Mouse (Mus musculus) left cerebral cortex, postnatal 14 days (tissue): ENCODE data around the gene BC025920. TPM values are rescaled to one million over a fixed set of nuclear protein-coding genes. Genes with fewer than 3 reads are reported as not detected.

Experiments used
- DNase-seq, 2 experiments: peaks; one replicate each; pipeline ENCODE4 v3.0.0; 2021 to 2022; ENCODE audit warnings: low spot score in 2 of 2, mixed read lengths in 1 of 2
- intact Hi-C: fragments of 180-260 bp; cut with DNase I; formaldehyde crosslinking; loops from one replicate; pipeline ENCODE4 v1.15.1; 2025
- total RNA-seq, 2 experiments: library from RNA; stranded (reverse); gene quantifications; 2 replicates each; pipeline ENCODE4 v1.2.3; 2021

Gene BC025920
- total RNA-seq, 2 experiments from 2014 or later: 1.9 to 2.2 TPM

GRCm38 (mm10) chr10:81571501-81571876 lies 34.6 kb upstream of the BC025920 start:
- intact Hi-C loops: no loop called here

DNA sequence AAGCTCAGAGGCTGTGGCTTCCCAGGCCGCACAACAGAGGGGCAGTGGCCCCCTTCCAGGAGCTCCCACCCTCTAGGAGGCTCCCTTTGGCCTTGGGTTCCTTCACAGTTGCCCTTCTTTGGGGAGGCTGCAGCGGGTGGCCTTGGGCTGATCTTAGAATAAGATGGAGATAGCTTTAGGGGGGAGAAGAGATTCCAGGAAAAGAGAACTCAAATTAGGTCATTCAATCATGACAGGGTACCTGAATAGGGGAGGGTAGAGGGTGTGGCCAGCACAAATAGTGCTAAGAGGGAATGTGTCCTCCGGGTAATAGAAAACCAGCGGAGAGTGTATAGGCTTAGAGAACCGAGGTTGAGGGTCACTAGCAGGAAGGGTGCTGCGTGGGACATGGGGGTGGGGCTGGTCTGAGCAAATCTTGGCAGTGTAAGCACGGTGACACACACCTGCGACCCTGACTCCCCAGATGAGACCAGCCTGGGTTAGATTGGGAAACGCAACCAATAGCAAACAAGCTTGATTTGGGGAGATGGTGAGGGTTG lies 33.9 kb upstream of the BC025920 start:
- intact Hi-C loops: loop anchor here (2.0 kb wide), 1 partner anchor 25 kb away; no protein-coding TSS in a partner anchor

More at GRCm38 (mm10) chr10:81571501-81571876, 34.6 kb upstream of the BC025920 start:
- peak; percentile 100 for DNase-seq

DNA sequence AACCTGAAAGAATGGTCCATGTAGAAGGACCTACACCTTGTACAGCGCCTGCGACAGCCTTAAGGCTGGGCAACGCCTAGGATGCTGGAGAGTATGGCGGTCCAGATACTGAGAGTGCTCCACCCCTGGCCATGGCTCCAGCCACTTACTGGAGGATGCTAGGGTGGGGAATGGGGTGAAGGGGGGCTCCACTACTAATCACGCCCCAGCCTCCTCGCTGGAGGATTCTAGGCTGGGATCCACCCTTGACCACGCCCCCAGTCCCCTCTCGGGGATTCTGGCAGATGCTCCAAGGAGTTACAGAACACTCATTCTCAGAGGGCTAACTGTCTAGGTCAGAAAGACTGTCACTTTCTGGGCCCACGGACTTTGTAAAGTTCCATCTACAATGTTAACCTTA lies 33.1 kb upstream of the BC025920 start:
- no peak for DNase-seq
- intact Hi-C loops: loop anchor here (2.0 kb wide), 1 partner anchor 24 kb away; no protein-coding TSS in a partner anchor

More for the DNA sequence above, 33.9 kb upstream of the BC025920 start:
- DNase-seq: no peak

DNA sequence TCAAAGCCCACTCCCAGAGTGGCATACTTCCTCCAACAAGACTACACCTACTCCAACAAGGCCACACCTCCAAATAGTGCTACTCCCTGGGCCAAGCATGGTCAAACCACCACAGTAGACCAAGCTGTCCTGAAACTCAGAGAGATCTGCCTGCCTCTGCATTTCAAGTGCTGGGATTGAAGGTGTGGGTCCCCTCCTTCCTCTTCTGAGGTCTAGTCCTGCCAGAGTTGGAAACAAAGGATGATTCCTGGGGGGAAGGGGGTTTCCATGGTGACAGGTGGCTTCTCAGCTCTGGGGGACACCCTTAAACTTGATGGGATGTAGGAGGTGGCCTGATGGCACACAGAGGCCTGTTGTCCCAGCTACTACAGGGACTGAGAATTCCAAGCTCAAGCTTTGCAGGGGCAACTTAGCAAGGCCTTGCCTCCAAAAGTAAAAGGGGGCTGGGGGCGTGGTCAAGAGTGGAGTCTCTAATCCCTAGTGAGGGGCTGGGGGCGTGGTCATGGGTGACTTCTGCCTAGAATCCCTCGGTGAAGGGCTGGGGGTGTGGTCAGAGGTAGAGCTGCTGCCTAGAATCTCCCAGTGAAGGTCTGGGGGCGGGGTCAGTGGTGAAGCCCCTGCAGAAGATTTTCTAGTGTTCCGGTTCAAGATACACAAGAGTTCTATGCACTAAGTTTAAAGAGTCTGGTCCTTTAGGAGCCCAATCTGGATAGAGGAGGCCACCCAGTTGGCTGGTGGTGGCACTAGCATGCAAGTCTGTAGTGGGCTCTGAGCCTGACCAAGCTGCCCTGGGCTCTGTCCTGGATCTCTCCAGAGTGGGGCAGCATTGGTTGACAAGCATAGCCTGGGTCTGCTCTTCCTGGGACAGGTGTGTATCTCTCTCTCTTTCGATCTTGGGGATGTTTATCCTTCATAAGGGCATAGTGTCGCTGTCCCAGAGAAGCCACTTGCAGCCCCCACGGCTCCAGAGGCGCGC lies 31.7 kb upstream of the BC025920 start, which contains the start of gene Tle2:
Gene Tle2, plus strand, starts transcription at position 481 of the 976 bp plus-strand sequence.
- intact Hi-C loops: no loop called here
- no peak for DNase-seq

DNA sequence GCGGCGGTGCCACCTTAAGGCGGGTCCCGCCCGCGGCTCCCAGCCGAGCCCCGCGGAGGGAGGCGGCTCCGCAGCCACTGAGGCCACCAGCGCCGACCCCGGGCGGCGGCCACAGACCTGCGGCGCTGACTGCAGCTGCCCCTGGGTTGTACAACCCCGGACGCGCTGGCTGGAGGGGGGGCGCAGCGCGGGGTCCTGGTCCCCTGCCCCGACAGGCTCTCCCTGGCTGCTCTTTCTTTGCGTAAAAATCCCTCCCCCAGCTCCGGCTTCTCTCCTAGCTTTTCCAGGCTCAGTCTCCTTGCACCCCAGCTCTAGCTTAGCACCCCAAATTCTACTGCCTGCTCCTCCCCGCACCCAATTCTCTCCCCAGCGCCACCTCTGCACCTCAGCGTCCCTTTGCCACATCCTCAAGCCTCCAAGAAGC lies 30.9 kb upstream of the BC025920 start:
- no peak for DNase-seq
- intact Hi-C loops: no loop called here

GRCm38 (mm10) chr10:81575695-81576094 lies 30.4 kb upstream of the BC025920 start:
- intact Hi-C loops: no loop called here
- no peak for DNase-seq

- DNase-seq: no peak
- intact Hi-C loops: no loop called here
Measured at GRCm38 (mm10) chr10:81579967-81580366, 26.1 kb upstream of the BC025920 start.

GRCm38 (mm10) chr10:81580441-81581070 lies 25.5 kb upstream of the BC025920 start:
- DNase-seq: no peak
- intact Hi-C loops: no loop called here

DNA sequence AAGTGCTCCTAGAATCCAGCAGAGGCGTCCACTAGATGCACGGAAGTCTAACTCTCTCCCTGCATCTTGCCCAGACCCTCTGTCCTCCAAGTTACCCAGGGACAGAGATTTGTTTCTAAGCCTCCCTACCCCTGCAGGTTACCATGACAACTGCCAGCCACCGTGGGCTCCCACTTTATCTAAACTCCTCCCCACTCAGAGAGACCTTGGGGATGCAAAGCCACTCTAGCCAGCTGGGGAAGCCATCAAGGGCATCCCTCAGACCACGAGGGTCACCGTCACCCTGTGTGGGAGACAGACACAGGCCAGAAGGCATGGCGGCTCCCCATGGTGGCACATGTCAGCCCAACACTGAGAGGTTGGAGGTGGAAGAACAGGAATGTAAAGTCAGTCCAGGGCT lies 22.7 kb upstream of the BC025920 start:
- no peak for DNase-seq

DNA sequence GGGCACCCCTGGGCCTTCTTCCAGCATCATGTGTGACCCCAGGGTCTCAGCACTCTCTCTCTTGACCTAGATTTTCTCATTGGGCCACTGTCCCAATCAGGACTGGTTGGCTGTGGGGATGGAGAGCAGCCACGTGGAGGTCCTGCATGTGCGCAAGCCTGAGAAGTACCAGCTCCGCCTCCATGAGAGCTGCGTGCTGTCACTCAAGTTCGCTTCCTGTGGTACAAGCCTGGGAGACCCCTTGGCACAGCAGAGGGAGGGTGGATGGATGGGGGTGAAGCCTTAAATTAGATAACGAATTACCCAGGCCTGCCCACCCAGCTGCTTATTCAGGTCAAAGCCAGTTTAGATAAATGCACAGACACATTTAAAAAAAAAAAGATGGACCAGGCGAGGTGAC lies 17.3 kb upstream of the BC025920 start:
- intact Hi-C loops: no loop called here
- DNase-seq: no peak

More for the DNA sequence above, 22.7 kb upstream of the BC025920 start:
- intact Hi-C loops: no loop called here

DNA sequence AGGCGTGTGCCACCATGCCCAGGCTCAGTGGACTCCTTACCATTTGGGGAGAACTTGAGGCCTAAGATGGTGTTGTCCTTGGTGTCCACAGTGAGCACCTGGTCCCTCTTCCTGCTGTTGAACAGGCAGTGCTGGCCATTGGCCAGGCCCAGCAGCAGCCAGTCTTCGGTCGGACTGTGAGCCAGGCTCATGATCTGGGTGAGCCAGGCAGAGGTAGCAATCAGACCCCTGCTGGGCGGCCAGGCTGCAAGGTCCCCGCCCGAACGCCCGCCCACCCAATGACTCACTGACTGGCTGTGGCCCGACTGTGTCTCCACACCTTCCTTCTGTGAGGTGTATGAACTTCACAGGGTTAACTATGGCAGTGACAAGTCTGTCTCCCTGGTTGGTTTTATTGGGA lies 14.2 kb upstream of the BC025920 start:
- no peak for DNase-seq
- intact Hi-C loops: no loop called here

DNA sequence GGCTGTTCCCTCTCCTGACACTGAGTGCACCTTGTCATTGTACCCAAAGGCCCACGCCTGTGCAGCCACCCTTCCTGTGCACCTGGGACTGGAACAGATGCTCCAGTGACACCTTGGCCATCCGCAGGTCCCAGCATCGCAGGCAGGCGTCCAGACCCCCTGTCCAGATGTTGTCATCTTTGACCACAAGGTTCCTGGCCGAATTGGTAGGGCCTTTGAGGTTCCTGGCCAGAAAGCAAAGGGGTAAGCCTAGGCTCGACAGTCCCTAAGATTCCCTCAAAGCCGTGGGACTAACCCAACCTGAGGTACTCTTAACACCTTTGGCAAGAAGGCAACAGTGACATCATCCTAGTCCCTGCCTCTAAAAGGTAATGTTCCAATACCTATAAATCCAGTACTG lies 13.4 kb upstream of the BC025920 start:
- DNase-seq: no peak
- intact Hi-C loops: no loop called here

GRCm38 (mm10) chr10:81593223-81593622 lies 12.8 kb upstream of the BC025920 start:
- intact Hi-C loops: no loop called here
- no peak for DNase-seq

DNA sequence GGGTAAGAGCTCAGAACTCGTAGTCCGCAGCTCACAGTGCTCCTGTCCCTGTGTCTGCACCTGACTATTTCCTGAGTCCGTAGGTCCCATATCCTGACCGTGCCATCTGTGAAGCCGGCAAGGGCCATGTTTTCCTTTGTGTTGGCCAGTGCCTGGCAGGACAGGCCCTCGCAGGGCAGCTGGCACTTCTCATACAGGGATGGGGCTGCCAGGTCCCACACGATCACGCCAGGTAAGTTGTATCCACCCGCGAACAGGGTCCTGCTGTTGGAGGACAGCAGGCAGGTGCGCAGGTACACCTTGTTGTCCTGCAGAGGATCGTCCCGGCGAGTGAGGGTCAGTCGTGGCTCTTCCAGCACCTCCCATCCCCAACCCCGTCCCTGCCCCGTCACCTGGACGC lies 12.1 kb upstream of the BC025920 start:
- intact Hi-C loops: no loop called here
- DNase-seq: no peak

DNA sequence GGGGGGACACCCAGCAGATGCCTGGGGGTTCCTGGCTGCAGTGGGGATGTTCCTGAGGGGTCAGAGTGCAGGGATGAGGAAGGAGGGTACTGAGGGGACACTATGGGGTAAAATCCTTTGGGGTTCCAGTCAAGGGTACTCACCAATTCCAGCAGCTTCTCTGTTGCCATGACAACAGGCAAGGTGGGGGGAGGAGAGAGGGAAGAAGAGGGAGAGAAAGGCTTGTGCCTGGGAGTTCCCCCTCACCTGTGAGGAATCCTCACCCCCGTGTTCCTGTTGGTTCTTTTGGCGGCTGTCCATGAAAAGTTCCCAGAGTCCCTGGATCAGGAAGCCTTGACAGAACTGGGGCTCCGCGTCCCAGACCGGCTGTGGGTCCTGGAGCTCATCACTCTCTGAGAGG lies 10.5 kb upstream of the BC025920 start:
- intact Hi-C loops: no loop called here
- DNase-seq: no peak

- DNase-seq: no peak
- intact Hi-C loops: loop anchor here (2.0 kb wide), 1 partner anchor 24 kb away; no protein-coding TSS in a partner anchor
Measured at GRCm38 (mm10) chr10:81596611-81597010, 9.5 kb upstream of the BC025920 start.

DNA sequence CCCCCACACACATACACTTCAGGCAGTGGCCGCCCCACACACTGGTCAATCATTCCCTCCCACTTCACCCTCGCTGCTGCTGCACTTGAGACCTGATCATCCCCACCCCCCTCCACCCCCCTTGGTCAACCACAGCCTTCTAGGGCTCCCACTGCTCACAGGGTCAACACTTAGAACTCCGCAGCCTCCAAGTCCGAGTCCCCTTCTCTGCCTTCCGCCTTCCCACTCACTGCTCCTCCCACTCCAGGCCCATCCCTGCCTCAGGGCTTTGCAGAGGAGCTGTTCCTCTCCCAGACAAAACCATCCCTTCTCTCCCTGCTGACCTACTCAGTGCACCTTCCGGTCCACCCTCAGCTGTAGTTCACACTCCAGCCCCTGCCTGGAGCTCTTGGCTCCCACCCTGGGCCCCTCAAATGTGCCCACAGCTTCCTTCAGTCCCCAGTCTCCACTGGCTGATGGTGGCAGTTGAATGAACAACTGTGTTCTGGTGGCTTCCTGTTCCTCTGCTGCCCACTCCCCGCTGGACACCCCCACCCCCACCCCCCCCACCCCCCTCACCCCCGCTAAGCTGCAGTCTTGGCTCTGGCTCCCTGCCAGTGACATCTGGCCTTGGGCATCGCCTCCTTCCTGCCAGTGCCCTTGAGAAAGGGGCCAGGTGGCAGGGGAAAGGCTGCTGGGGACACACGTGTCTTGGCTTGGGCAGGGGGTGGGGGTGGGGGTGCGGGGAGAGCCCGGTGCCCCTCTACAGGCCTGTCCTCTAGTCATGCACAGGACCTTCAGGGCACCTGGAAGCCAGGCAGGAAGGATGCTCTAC lies 8.7 kb upstream of the BC025920 start:
- intact Hi-C loops: loop anchor here (2.0 kb wide), 1 partner anchor 25 kb away; no protein-coding TSS in a partner anchor
- no peak for DNase-seq

DNA sequence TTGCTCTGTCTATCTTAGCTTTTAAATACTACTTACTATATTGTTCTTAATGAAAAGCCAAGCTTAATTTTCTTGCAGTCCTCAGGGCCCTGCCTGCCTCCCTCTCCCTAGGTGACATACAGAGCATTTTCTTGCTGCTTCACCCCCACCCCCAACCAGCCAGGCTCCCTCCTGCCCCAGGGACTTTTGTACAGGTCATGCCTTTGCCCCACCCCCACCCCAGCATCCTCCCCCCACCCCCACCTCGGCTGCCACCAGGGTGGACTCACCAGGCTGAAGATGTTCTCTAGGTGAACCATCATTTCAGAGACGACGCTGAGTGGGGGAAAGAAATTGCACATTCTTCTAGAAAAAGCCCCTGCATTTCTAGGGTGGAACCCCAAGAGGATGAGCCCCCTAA lies 7.7 kb upstream of the BC025920 start:
- intact Hi-C loops: no loop called here
- DNase-seq: no peak

- intact Hi-C loops: no loop called here
- no peak for DNase-seq
Measured at GRCm38 (mm10) chr10:81598871-81599270, 7.2 kb upstream of the BC025920 start.
